Mouse (Mus musculus): ENCODE results near the gene Gm16181. TPM values are rescaled to one million over a fixed set of nuclear protein-coding genes. Genes with fewer than 3 reads are reported as not detected.

Gene Gm16181
- total RNA-seq, 2 experiments from 2014 or later = 1.3 TPM; not detected in 1

- DNase-seq = no peak
These were observed 51.6 kb downstream of the Gm16181 start for GRCm38 (mm10) chr17:35272249-35272648.

Small RNAs within 50 kb of the gene (microRNA-seq; reads per million reads assigned to microRNA genes)
- not detected for gene Mir6973a
- gene Mir6974 = not detected
- gene Mir6975 = not detected
- not detected for gene Mir8094

Other genes with a start within 250 kb of the Gm16181 start
- gene Hspa1a, start 248.7 kb upstream of the Gm16181 start, total RNA-seq (2021) = 10 to 100 TPM in 1 of 2 experiments, 1 to 10 TPM in 1; 7.3 to 13.6 TPM
- 1 to 10 TPM in 1 of 2 experiments, under 1 TPM in 1; 0.75 to 1.4 TPM for gene Hspa1l, start 248.1 kb upstream of the Gm16181 start, total RNA-seq (2021)
- gene Lsm2, start 239.0 kb upstream of the Gm16181 start, total RNA-seq (2021) = 10 to 100 TPM; 39.0 to 42.8 TPM
- 10 to 100 TPM; 56.5 to 63.0 TPM for gene Vars, start 219.8 kb upstream of the Gm16181 start, total RNA-seq (2021)
- 1 to 10 TPM in 1 of 2 experiments, under 1 TPM in 1; 0.72 to 1.5 TPM for gene Vwa7, start 204.3 kb upstream of the Gm16181 start, total RNA-seq (2021)
- 1 to 10 TPM; 1.1 to 1.6 TPM for gene Sapcd1, start 192.8 kb upstream of the Gm16181 start, total RNA-seq (2021)
- gene Msh5, start 174.1 kb upstream of the Gm16181 start, total RNA-seq (2021) = 1 to 10 TPM; 2.3 to 5.0 TPM
- 100 to 1,000 TPM in 1 of 2 experiments, 10 to 100 TPM in 1; 95.6 to 105 TPM for gene Clic1, start 170.9 kb upstream of the Gm16181 start, total RNA-seq (2021)
- 10 to 100 TPM; 35.2 to 51.7 TPM for gene Ddah2, start 161.8 kb upstream of the Gm16181 start, total RNA-seq (2021)
- gene Ly6g6c, start 155.4 kb upstream of the Gm16181 start, total RNA-seq (2021) = not detected
- gene Mpig6b, start 154.7 kb upstream of the Gm16181 start, total RNA-seq (2021) = under 1 TPM; 0.24 to 0.30 TPM
- under 1 TPM in 1 of 2 experiments, not detected in 1; 0.27 TPM for gene Ly6g6e, start 143.9 kb upstream of the Gm16181 start, total RNA-seq (2021)
- 1 to 10 TPM; 1.1 to 2.2 TPM for gene Ly6g6d, start 142.8 kb upstream of the Gm16181 start, total RNA-seq (2021)
- gene Ly6g6f, start 135.2 kb upstream of the Gm16181 start, total RNA-seq (2021) = under 1 TPM in 1 of 2 experiments, not detected in 1; 0.48 TPM
- 10 to 100 TPM; 77.2 to 91.4 TPM for gene Abhd16a, start 131.6 kb upstream of the Gm16181 start, total RNA-seq (2021)
- not detected for gene Ly6g5c, start 112.6 kb upstream of the Gm16181 start, total RNA-seq (2021)
- gene Ly6g5b, start 105.4 kb upstream of the Gm16181 start, total RNA-seq (2021) = under 1 TPM; 0.30 to 0.91 TPM
- gene Gpank1, start 99.4 kb upstream of the Gm16181 start, total RNA-seq (2021) = 10 to 100 TPM; 10.8 to 11.4 TPM
- gene Csnk2b, start 98.8 kb upstream of the Gm16181 start, total RNA-seq (2021) = 100 to 1,000 TPM; 198 to 200 TPM
- gene D17H6S53E, start 94.5 kb upstream of the Gm16181 start, total RNA-seq (2021) = 10 to 100 TPM; 26.0 to 28.5 TPM
- 100 to 1,000 TPM in 1 of 2 experiments, 10 to 100 TPM in 1; 44.8 to 115 TPM for gene Apom, start 88.8 kb upstream of the Gm16181 start, total RNA-seq (2021)
- 100 to 1,000 TPM; 300 to 349 TPM for gene Bag6, start 85.7 kb upstream of the Gm16181 start, total RNA-seq (2021)
- gene Prrc2a, start 55.9 kb upstream of the Gm16181 start, total RNA-seq (2021) = 100 to 1,000 TPM; 182 to 212 TPM
- 1 to 10 TPM; 6.6 to 6.8 TPM for gene Aif1, start 44.8 kb upstream of the Gm16181 start, total RNA-seq (2021)
- 10 to 100 TPM in 1 of 2 experiments, 1 to 10 TPM in 1; 10.0 to 10.5 TPM for gene Lst1, start 32.4 kb upstream of the Gm16181 start, total RNA-seq (2021)
- 10 to 100 TPM; 11.5 to 12.6 TPM for gene Ltb, start 26.4 kb upstream of the Gm16181 start, total RNA-seq (2021)
- 1 to 10 TPM; 1.3 to 1.4 TPM for gene Tnf, start 18.8 kb upstream of the Gm16181 start, total RNA-seq (2021)
- under 1 TPM; 0.81 to 0.97 TPM for gene Lta, start 15.5 kb upstream of the Gm16181 start, total RNA-seq (2021)
- gene Atp6v1g2, start 12.8 kb downstream of the Gm16181 start, total RNA-seq (2021) = 1 to 10 TPM; 5.6 to 9.4 TPM
- gene Nfkbil1, start 15.0 kb downstream of the Gm16181 start, total RNA-seq (2021) = 10 to 100 TPM; 17.3 to 17.5 TPM
- 100 to 1,000 TPM; 189 to 235 TPM for gene Ddx39b, start 20.9 kb downstream of the Gm16181 start, total RNA-seq (2021)
- 100 to 1,000 TPM; 105 to 116 TPM for gene H2-D1, start 41.9 kb downstream of the Gm16181 start, total RNA-seq (2021)
- gene H2-Q1, start 99.6 kb downstream of the Gm16181 start, total RNA-seq (2021) = 1 to 10 TPM; 1.4 to 1.5 TPM
- 1 to 10 TPM in 1 of 2 experiments, under 1 TPM in 1; 0.70 to 1.4 TPM for gene H2-Q2, start 121.4 kb downstream of the Gm16181 start, total RNA-seq (2021)
- 10 to 100 TPM; 18.5 to 22.0 TPM for gene H2-Q4, start 158.8 kb downstream of the Gm16181 start, total RNA-seq (2021)
- 1 to 10 TPM; 3.2 to 4.6 TPM for gene H2-Q6, start 204.0 kb downstream of the Gm16181 start, total RNA-seq (2021)
- 1 to 10 TPM; 5.1 to 5.2 TPM for gene H2-Q7, start 218.3 kb downstream of the Gm16181 start, total RNA-seq (2021)
- gene H2-Q10, start 249.3 kb downstream of the Gm16181 start, total RNA-seq (2021) = 100 to 1,000 TPM in 1 of 2 experiments, 10 to 100 TPM in 1; 41.1 to 106 TPM

Data from adrenal gland, postnatal 10 days (tissue).